Mouse (Mus musculus) liver, adult 2 months (tissue): ENCODE data around the gene Gm21974. TPM values are rescaled to one million over a fixed set of nuclear protein-coding genes. Genes with fewer than 3 reads are reported as not detected.

Experiments
- DNase-seq: peaks from one replicate; pipeline ENCODE4 v3.0.0-alpha.2; 2011; ENCODE audit warnings: low read depth, low spot score; ENCODE audit errors: extremely low read depth
- H3K27ac ChIP-seq: fragments of 200-500 bp; replicated peaks from 2 replicates; pipeline ENCODE4 v1.5.1; 2012; ENCODE audit warnings: low read depth, mild to moderate bottlenecking, control low read depth, inconsistent platforms, low read length; ENCODE audit not compliant: insufficient read depth
- H3K27me3 ChIP-seq: fragments of 200-500 bp; 2 replicates; pipeline ENCODE4 v1.6.1; 2012; ENCODE audit warnings: mild to moderate bottlenecking, moderate library complexity, low read length, inconsistent platforms; ENCODE audit not compliant: control insufficient read depth, insufficient read depth
- H3K36me3 ChIP-seq: fragments of 200-500 bp; 2 replicates; pipeline ENCODE4 v1.6.1; 2012; ENCODE audit warnings: low read length, inconsistent platforms; ENCODE audit not compliant: control insufficient read depth, insufficient read depth
- H3K4me1 ChIP-seq: fragments of 200-500 bp; 2 replicates; pipeline ENCODE4 v1.6.1; 2011; ENCODE audit warnings: low read length; ENCODE audit not compliant: control insufficient read depth, insufficient read depth
- H3K4me3 ChIP-seq: fragments of 200-500 bp; 2 replicates; pipeline ENCODE4 v1.5.1; 2011; ENCODE audit warnings: low read depth, mild to moderate bottlenecking, control low read depth, low read length, moderate library complexity; ENCODE audit not compliant: insufficient read depth
- H3K79me2 ChIP-seq: fragments of 200-500 bp; 2 replicates; pipeline ENCODE4 v1.6.1; 2012; ENCODE audit warnings: inconsistent platforms, mild to moderate bottlenecking, low read length, moderate library complexity; ENCODE audit not compliant: control insufficient read depth, insufficient read depth
- H3K9ac ChIP-seq: fragments of 200-500 bp; 2 replicates; pipeline ENCODE4 v1.6.1; 2012; ENCODE audit warnings: low read depth, mild to moderate bottlenecking, control low read depth, inconsistent platforms, low read length
- CTCF ChIP-seq: fragments of 200-500 bp; IDR thresholded peaks from 2 replicates; pipeline ENCODE4 v1.5.1; 2011; ENCODE audit warnings: low read depth, low read length, control low read depth
- POLR2A ChIP-seq: fragments of 200-500 bp; IDR thresholded peaks from 2 replicates; pipeline ENCODE4 v1.6.1; 2011; ENCODE audit warnings: low read length, control low read depth; ENCODE audit not compliant: insufficient read depth; ENCODE audit errors: extremely low read depth
- WGBS: fragments of 180-500 bp; shearing (Covaris S2); methylation state at CpG from one replicate; pipeline ENCODE4 v1.1.7; 2018; 5-methylcytosine and 5-hydroxymethylcytosine counted together
- polyA plus RNA-seq: library from polyadenylated mRNA; depleted of rRNA; stranded (reverse); fragments of >200 nt; gene quantifications from 2 replicates; pipeline ENCODE4 v1.2.3, GENCODE M21; 2012
- total RNA-seq: library from RNA; depleted of rRNA; stranded (reverse); fragments of >200 nt; gene quantifications from 2 replicates; pipeline ENCODE4 v1.2.3, GENCODE M21; 2014

The Gm21974 gene
- total and polyA plus RNA-seq, 2 experiments: not detected

- Histone ChIP-seq H3K27ac (no peak overlapping the region), H3K27me3 (no peaks in the 10 kb centered on the region), H3K4me3 (no peak overlapping the region), H3K36me3 (peaks cover 5% of the 10 kb centered on the region; the same call in 1 of the 2 replicates), H3K9ac (no peak overlapping the region), H3K79me2 (no peaks in the 10 kb centered on the region), H3K4me1 (no peaks in the 10 kb centered on the region)
- TF ChIP-seq POLR2A (no peak), CTCF (no peak)
- no peak for DNase-seq
- WGBS: 94% methylated on average over 12 of the region's 12 CpGs
Observed at GRCm38 (mm10) chr7:127866434-127866833, 28.8 kb downstream of the Gm21974 start.

- no peak overlapping the region for H3K27ac ChIP-seq
- H3K4me3 ChIP-seq: no peak overlapping the region
- 87% methylated on average over 6 of the region's 6 CpGs for WGBS
- no peaks in the 10 kb centered on the region for H3K79me2 ChIP-seq
- no peaks in the 10 kb centered on the region for H3K36me3 ChIP-seq
- DNase-seq: no peak
- H3K4me1 ChIP-seq: no peaks in the 10 kb centered on the region
- no peak overlapping the region for H3K9ac ChIP-seq
- H3K27me3 ChIP-seq: no peaks in the 10 kb centered on the region
- TF ChIP-seq CTCF: no peak
- no peak for TF ChIP-seq POLR2A
Observed at GRCm38 (mm10) chr7:127858258-127858657, 37.0 kb downstream of the Gm21974 start.

GRCm38 (mm10) chr7:127850906-127851305, 44.3 kb downstream of the Gm21974 start:
- Histone ChIP-seq H3K27ac (no peak overlapping the region), H3K79me2 (no peaks in the 10 kb centered on the region), H3K27me3 (no peaks in the 10 kb centered on the region), H3K9ac (no peak overlapping the region), H3K36me3 (no peaks in the 10 kb centered on the region), H3K4me3 (no peak overlapping the region), H3K4me1 (no peaks in the 10 kb centered on the region)
- no peak for TF ChIP-seq CTCF
- TF ChIP-seq POLR2A: no peak
- peak; percentile 38 for DNase-seq
- WGBS: 64% methylated on average over 5 of the region's 5 CpGs

GRCm38 (mm10) chr7:127849973-127850875, 45.0 kb downstream of the Gm21974 start:
- Histone ChIP-seq H3K79me2 (no peaks in the 10 kb centered on the region), H3K27ac (peak overlapping the region; percentile 13; the same call in 1 of the 2 replicates), H3K4me3 (no peak overlapping the region), H3K4me1 (no peaks in the 10 kb centered on the region), H3K27me3 (no peaks in the 10 kb centered on the region), H3K9ac (no peak overlapping the region), H3K36me3 (no peaks in the 10 kb centered on the region)
- DNase-seq: peak; percentile 27
- WGBS: 80% methylated on average over 6 of the region's 6 CpGs
- TF ChIP-seq CTCF (no peak), POLR2A (no peak)

GRCm38 (mm10) chr7:127842001-127842718, 53.1 kb downstream of the Gm21974 start:
- 1% methylated on average over 40 of the region's 40 CpGs for WGBS
- TF ChIP-seq CTCF (no peak), POLR2A (peak; percentile 82; the same call in 1 of the 2 replicates)
- H3K4me3 ChIP-seq: peak overlapping the region; percentile 77

More at GRCm38 (mm10) chr7:127842001-127842718, 53.1 kb downstream of the Gm21974 start:
- H3K79me2 ChIP-seq: no peaks in the 10 kb centered on the region
- peak; percentile 93 for DNase-seq
- H3K27me3 ChIP-seq: no peaks in the 10 kb centered on the region
- peak overlapping the region; percentile 90 for H3K9ac ChIP-seq
- H3K36me3 ChIP-seq: peaks cover 2% of the 10 kb centered on the region; the same call in 1 of the 2 replicates
- H3K4me1 ChIP-seq: peaks cover 6% of the 10 kb centered on the region; the same call in 1 of the 2 replicates
- peak overlapping the region; percentile 95 for H3K27ac ChIP-seq
